Mouse (Mus musculus) gastrocnemius, postnatal 36 days (tissue): ENCODE results near the gene Pank4. TPM values are rescaled to one million over a fixed set of nuclear protein-coding genes. Genes with fewer than 3 reads are reported as not detected.

ENCODE experiments used
- total RNA-seq, 2 experiments: library from RNA; stranded (reverse); gene quantifications; 2 replicates each; pipeline ENCODE4 v1.2.3; 2021

Gene Pank4
- total RNA-seq, 2 experiments from 2014 or later: 30.5 to 33.2 TPM

Other genes starting within 250 kb of the Pank4 start
- not detected for gene Ttc34, start 126.7 kb upstream of the Pank4 start, total RNA-seq
- gene Mmel1, start 94.5 kb upstream of the Pank4 start, total RNA-seq: under 1 TPM in 1 of 2 experiments, not detected in 1; 0.20 TPM
- 100 to 1,000 TPM in 1 of 2 experiments, 10 to 100 TPM in 1; 89.1 to 111 TPM for gene Fam213b, start 65.0 kb upstream of the Pank4 start, total RNA-seq
- gene Tnfrsf14, start 35.6 kb upstream of the Pank4 start, total RNA-seq: 1 to 10 TPM; 1.4 to 1.6 TPM
- gene Hes5, start 3.2 kb upstream of the Pank4 start, total RNA-seq: not detected
- gene Plch2, start 92.7 kb downstream of the Pank4 start, total RNA-seq: under 1 TPM; 0.26 to 0.47 TPM
- 10 to 100 TPM; 11.9 to 13.2 TPM for gene Pex10, start 102.9 kb downstream of the Pank4 start, total RNA-seq
- gene Rer1, start 122.3 kb downstream of the Pank4 start, total RNA-seq: 10 to 100 TPM; 46.1 to 50.3 TPM
- 1 to 10 TPM; 1.5 to 1.8 TPM for gene Morn1, start 122.5 kb downstream of the Pank4 start, total RNA-seq